Mouse (Mus musculus) ZHBTc4 (cell line): ENCODE results near the gene Rapgef5.

Source experiments
- DNase-seq: peaks from one replicate; pipeline ENCODE4 v3.0.0-alpha.2; 2011; ENCODE audit warnings: low read depth, low spot score

The Rapgef5 gene

DNA sequence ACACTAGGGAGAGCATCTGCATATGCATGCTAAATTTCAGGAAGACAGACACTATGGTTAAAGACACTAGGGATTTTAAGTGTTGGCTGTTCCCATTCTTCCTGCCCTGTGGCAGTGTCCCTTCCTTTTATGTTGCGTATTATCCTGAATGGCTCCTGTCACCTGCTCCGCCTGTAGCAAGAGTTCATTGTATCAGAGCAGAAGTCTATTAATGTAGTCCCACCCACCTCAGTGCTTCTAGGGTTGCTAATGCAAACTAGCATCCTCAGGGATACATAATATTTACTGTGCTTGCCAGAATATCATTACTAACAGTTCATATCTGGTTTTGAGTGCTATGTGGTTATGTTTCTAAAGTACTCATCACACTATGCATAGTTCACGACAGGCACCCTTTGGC is 96.4 kb downstream of the Rapgef5 start:
- DNase-seq, result peak; percentile 21

DNA sequence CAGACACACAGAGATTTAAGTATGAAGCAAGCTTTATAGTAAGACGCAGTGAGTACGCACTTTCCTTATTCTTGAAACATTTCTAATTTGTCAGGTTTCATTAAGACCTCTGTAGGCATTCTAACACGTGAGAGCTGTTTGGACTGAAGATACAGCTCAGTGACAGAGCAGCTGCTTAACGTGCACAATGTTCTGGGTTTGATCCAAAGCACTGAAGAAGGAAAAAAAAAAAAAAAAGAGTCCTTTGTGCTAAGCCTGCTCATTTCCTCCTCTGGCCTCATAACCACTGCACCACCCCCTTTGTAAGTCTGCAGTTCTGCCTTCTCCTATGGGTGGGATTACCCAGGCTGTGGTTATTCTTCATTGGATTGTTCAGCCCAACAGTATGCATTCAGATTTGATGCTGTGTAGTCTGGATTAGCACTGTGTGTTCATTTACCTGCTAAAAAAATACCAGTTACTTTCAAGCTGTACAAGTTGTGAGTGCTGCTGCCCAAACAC is 103.3 kb downstream of the Rapgef5 start:
- no peak for DNase-seq

DNA sequence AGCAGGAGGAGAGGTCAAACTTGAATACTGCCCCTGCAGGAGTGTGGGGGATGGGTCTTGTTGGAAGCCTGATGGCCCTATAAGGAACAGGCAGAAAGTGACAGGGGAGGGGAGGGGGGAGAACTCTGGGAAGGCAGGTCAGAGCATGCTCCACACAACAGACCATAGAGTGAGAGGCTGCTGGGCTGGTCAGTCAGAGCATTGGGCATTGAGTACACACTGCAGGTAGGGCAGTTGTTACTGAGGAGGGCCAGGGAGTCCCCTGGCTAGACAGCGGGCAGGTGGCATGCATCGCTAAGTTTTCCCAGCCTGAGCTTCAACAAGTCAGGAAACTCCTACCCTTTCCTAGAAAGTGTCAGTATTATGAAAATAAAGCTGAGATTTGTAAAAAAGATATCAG is 106.7 kb downstream of the Rapgef5 start:
- DNase-seq, result no peak

DNA sequence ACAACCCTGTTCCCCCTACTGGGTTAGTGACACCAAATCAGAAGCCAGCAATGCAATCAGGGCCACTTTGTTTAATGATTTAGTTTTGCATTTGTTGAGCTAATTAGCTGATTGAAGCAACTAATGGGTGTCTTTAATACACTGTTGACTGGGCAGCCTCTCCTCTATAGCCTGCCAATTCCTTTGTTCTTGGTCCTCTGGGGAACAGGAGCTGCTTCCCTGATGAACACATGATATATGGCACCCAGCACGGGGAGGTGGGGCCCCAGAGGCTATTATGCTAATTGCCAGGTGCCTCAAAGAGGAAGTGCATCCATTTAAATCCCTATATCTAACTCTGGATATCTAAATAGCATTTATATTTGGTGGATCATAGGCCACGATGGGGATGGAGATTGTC is 111.0 kb downstream of the Rapgef5 start:
- DNase-seq, result no peak

DNA sequence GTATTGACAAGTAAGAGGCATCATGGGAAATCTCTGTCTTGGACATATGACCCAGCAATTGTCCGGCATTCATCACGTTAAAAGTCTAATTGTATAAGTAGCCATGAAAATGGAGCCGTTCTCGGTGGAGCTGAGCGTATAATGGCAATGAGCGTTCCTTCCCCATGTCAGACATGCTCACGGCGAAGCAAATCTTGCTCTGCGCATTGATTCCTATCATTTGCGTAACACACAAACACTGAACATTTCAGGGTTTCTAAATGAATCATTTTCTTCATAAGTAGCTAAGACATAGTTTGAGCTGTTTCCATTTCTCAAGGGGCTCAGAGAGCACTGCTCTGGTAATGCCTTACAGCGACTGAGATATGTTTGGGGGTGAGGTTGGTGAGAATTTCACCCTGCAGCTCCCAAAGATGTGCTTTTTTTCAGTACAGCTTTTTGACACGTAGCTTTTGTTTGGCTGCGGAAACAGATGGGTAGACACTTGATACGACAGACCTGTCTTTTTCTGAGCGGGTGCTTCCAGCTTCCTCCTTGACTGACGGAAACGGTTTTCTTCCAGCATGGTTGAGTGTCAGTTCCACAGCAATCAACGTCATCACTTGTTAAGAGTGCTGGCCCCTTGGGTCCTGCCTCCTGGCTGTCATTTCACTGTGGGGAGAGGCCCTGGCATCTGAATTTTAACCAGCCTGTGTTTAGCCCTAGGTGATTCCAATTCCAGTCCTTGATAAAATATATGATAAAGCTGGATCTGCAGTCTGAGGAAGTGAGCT is 112.2 kb downstream of the Rapgef5 start:
- no peak for DNase-seq

DNA sequence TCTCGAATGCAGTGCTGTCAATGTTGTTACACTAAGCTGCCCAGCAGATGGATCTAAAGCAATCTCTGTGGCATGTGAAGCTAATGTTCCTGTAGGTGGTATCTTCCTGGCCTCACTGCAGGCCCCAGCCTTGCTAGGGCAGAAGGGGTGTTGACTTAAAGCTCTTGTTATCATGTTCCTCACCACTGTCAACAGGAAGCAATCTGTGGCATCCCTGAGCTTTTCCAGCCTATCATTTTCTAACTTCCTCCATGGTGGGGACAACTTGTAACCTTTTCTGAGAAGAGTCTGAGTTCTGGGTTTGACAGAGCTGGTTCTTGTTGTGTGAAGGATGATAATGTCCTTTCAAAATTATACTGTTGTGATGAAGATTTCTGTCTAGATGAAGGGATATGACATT is 115.9 kb downstream of the Rapgef5 start:
- DNase-seq, result no peak

DNA sequence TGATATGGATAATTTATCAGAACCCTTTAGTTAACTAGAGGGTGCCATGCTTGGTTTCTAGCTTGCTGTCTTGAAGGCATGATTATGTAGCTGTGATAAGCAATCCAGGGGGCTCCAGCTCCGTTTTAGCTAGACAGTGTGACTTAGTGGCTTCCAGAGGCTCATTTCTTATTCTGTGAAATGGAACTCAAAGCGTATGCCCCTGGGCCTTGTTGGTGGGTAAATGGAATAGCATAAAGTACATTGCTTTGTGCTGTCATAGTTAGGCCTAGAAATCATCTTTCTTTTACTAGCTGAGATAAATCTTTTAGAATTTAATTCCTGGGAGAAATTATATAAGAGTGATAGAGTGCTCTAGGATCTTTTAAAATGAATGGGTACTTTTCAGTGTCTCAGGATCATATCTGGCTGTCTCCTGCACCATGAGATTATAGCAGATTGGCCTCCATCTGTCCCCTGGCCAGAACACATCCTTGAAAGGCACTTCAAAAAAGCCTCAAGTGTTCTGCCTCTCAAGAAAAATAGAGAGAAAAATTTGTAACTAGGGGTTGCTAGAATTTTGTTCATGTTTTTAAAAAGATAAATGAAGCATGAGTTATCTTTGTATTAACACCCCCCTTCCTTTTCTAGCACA is 120.0 kb downstream of the Rapgef5 start:
- DNase-seq, result no peak

DNA sequence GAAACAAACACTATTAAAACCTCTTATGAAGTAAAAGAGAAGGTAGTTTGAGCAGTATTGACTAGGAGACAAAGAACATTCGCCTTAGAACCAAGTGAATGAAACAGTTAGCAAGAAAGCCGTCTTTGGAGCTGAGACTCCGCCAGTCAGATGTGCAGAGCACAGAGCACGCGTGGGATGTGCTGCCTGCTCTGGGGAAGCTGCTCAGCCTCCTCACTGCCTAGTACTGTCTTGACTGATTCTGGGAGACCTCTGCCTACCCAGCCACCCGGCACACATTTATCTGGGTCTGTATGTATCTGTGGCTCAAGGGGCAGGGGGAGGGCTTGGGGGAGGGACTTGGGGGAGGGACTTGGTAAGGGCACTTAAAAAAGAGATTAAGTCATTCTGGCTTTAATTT is 120.7 kb downstream of the Rapgef5 start:
- peak; percentile 19 for DNase-seq

DNA sequence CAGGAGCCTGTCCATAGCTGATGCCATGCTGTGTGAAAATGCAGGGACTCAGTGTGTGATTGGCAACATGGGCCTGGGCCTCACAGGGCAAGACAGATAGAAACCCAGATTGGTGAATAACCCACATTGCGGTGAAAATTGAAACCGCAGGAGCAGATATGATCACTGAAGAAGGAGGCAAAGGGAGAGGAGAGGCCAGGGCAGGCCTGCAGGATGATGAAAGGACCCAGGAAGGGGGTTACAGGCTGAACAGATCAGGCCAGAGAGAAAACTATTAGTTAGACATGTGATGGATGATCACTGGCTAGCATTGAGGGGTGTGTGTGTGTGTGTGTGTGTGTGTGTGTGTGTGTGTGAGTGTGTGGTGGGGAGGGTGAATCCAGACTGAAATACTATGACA is 122.6 kb downstream of the Rapgef5 start:
- DNase-seq, result no peak

DNA sequence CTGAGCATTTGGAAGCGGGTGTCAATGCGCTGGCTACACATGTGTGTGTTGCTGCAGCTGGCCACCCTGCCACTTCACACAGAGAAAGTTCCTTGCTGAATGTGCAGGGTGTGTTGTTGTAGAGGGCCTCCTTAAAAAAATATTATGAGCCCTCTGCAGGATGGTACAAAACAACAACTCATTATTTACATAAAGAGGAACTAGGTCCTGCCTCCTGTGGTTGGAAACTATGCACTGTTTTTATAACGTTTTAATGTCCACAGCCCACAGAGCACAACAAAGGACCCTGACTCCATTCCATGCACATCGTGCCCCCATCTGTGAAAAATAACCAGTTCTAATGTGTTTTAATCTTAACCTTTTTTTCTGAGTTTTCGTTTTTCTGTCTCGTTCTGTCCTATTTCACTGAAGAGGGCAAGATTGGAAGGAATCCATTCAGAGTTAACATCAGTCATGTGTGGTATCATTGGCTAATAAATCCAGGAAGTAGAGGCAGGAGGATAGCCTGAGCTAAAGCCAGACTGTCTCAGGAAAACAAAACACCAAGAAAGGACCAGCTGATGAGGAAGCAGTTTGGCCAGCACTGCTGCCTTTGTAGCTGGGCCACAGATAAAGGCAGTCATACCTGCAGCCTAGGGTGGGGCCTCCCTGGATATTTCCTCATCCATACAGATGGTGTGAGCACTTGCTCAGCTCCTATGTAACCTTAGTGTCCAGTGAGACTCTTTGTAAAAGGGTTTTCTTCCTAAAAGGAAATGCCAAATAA is 123.3 kb downstream of the Rapgef5 start:
- DNase-seq, result no peak

DNA sequence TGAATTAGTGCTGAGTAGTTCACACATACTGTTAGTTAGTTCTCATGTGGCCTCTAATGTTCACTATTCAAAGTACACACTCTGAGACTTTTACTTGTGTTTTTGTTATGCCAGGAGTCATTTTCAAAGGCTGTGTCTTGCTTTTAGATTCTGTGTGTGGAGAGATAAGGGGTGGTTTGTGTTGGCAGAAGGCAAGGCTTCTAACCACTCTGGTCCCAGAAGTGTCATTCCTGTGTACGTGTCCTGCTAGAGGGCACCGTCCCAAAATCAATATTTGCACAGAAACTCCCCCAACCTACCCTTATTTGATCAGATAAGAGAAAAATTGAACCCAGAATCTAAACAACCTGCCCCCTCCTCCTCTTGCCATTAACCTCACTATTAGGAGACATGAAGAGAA is 126.2 kb downstream of the Rapgef5 start:
- no peak for DNase-seq

DNA sequence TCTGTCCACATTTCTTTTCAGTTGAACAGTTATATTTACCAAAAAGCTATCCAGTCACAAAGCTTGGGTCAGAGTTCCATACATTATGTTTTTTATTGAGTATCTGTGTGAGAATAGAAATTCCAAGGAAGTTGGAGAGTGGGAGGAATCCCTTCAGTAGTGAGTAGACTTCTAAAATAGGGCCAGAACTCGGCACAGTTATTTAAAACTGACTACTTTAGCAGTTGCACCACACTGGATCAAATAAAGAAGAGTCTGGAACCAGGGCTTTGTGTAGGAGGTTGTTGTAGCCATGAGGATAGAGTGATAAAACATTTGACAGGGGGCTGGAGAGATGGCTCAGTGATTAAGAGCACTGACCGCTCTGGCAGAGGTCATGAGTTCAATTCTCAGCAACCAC is 129.5 kb downstream of the Rapgef5 start:
- no peak for DNase-seq

DNA sequence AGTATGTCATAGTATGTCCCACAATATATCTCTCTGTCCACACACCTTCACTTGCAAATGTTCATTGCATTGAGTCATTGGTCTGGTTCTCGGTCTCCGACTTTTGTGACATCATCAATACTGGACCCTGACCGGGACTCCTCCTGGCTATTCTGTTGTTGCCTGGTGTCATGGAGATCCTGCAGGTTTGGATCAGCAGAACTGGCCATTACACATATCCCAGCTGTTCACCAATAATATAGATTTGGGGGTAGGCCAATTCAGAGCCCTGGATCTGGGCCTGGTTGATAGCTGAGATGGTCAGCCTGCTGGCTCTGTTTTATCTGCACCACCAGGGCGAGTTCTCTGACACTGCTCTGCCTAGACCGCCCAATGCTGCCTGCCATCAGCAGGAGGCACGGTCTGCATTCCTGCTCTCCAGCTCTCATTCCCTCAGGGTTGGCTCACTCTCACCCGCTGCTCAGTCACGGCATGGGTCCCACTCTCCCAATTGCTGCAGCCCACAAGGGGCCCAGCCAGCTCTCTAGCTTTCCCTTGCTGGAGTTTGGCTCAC is 137.7 kb downstream of the Rapgef5 start:
- DNase-seq, result peak; percentile 28

DNA sequence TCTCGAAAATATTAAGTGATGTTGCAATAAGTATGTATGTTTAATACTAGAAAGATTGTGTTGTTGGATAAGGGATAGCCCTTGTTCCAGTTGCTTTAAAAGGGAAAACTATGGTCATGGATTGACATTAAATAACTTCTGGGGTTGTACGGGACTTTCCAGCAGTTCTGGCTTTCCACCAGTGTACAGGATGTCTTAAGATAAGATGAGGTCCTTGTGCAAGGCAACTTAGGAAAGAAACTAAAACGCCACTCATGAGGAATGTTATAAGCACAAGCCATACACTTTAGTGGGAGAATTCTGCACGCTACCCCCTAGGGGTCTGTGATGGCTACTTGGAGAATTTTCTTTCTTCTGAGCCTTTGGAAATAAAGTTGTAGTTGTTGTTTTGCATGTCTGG is 140.7 kb downstream of the Rapgef5 start:
- no peak for DNase-seq

DNA sequence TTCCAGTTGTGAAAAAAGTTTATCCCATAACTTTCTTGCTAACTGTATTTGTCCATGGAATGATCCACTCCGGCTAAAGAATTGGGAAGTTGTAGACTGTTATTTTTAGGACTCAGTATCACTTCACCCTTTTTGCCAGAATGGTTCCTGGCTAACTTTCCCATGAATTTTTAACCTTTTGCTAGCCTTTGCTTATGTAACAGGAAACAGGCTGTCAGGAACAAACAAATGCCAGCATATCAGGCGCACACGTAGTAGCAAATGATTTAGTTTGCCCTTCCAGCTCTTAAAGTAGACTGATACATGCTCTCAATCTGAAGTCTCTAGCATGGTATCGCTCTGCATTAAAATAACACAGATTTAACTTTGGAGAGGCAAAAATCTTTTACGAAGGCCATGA is 141.5 kb downstream of the Rapgef5 start:
- DNase-seq, result no peak

DNA sequence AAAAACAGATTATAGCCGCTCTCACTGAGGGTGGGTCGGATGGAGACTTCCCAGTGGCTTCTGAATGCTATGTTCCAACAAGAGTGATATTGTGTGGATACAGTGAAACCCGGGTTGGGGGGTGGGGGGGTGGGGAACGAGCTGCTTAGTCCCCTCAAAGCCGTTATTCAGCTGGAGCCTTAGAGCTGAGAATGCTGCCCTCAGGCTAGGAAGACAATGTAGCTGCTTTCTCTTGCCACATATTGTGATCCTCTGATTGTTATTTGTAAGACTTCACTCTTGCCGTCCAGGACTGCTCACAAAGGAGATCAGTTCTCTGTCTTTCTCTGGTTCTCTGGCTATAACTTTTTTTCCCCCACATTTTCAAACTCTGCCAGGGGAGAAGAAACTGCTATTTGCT is 142.5 kb downstream of the Rapgef5 start:
- DNase-seq, result no peak

DNA sequence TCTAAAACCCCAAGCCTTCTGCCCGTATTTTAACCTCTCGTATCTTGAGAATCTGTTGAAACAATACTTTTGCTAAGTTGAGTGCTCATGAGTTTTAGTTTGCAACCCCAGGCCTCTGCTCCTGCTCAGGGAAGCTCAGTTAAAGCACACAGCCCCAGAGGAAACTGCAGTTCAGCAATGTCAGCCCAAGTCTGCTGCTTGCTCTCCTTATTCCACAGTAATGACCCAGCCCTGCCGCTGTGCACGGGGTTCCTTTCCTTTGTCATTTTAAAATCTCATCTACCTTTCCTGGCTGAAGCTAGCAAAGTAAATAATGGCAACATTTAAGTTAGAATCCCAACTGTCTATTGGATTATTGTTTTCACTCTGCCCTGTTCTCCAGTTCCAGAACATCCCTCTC is 144.1 kb downstream of the Rapgef5 start:
- DNase-seq, result peak; percentile 42

DNA sequence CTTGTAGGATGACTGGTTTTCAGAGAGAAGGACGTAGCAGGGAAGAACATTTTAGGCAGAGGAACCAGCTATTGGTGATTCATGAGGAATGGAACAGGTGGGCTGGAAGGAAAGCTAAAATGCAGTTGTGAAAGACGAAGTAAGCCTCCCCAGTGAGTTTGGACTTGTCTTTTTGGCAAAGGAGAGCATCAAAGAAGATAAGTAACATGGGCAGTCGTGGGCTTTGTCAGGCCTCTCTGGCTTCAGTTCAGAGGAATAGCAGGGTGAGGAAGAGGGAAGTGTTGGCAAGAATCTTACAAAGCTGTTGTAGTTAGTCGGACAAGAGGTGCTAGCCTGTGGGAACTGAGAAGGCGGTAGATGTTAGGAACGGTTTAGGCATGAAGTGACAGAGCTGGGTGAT is 145.6 kb downstream of the Rapgef5 start:
- DNase-seq, result no peak

DNA sequence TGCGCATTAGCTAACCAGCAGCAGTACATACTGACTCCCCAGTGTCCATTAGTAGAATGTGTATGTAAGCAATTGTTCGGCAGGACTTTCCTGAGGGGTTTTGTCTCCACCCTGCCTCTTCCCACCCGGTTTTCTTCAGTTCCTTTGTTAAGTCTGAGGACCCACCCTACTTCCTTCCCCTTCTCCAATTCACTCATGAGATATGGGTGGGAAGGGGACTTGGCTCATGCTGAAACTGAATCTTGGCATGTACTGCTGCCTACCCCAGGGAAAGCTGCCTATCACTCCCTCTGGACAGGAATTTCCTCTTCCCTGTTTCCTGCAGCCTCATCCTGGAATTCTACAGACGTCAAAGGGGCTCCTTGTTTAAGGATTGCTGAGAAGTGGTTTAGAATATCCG is 147.4 kb downstream of the Rapgef5 start:
- DNase-seq, result no peak

DNA sequence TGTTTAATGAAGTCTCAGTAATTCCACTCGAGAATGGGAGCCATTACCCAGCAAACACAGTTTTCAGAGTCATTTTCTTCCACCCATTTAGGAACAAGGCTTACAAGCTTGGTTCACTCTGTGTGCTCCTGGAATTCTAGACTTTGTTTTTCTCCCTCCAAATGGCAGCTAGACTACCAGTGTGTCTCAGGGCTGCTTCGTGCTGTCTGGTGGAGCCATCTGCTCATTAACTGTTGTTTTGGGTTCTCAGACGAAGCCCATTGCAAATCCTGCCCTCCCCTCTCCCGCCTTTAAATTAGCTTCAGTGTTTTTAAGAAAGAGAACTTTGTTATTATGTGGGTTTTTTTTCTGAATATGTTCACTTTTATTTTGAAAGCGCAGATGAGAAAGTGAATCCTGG is 148.4 kb downstream of the Rapgef5 start:
- DNase-seq, result no peak

DNA sequence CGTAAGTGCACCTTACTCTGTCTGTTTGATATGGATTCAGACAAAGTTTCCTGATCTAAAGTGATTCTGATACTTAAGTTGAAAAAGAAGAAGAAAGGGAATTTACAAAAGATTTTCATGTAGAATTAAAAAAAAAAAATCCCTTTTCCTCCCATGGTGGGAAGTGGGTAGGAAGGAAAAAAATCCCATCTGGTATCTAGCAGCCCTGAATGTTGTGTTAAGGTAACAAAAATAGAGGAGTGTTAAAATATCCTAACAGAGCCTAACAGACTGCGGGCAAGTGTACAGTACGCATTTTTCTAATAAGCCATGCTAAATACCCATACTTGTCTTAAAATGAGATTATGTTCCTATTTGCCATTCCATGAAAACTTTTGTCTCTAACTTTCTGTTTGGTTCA is 150.1 kb downstream of the Rapgef5 start:
- no peak for DNase-seq
